Mouse (Mus musculus): ENCODE measurements around the gene Oas3.
A peak's percentile ranks its signal among the peaks of the same experiment; 100 is the strongest.

DNA sequence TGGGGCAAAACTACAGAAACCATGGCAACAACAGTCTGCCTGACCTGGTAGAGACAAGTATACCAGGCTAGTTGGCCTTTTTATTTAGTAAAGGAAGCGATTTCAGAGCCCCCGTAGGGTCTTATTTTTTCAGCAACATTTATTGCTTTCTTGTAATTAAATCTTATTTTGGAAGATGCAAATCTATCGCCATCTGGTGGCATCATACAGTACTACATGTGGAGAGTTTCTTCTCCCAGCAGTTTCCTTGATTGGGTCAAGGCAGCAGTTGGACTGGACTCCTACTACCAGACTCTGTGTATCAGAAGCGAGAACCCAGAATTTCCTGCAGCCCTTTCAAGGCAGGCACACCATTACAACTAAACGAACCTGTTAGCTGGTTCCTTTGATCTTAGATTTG lies 31.0 kb downstream of the Oas3 start:
- TF ChIP-seq EP300 (IDR thresholded peaks at IDR 0.05; ENCODE audit: low read depth) (no peak), CTCF (IDR thresholded peaks at IDR 0.05; ENCODE audit: low read depth) (peak; percentile 71)
